Mouse (Mus musculus): ENCODE results near the gene Dis3l. TPM values are rescaled to one million over a fixed set of nuclear protein-coding genes. Genes with fewer than 3 reads are reported as not detected.

Gene Dis3l
- 22.9 and 23.4 TPM in 2 replicates for polyA plus RNA-seq (2014; fragmentation: Nextera tagmentation; extraction: Ambion mirVana)

DNA sequence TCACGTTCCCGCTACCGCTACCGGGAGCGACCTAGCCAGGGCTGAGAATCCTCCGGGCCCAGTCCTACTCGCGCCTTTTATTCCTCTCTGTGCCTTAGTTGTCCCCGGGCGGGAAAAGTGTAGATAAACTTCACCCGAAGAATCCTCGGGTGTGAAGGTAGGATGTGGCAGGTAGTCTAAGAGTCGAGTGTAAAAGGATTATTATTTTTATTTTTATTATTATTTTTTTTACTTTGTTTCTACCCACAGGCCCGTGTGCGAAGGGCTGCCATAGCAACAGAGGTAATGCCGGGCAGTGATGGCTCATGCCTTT is at the start of gene Dis3l:
TSS of gene Dis3l (minus strand) at position 35 of the 313 bp plus-strand sequence.
- H3K4me3 ChIP-seq (ENCODE audit: low read depth, low read length): peak within 1 kb of the TSS; percentile 67
- 11% methylated on average over 16 of the region's 16 CpGs for WGBS
- H3K4me2 ChIP-seq (replicated peaks; ENCODE audit: low read depth, low read length): peak within 1 kb of the TSS; percentile 80
- peak within 1 kb of the TSS; percentile 99 for H3K9ac ChIP-seq (replicated peaks; ENCODE audit: low read depth, low read length)
- H3K36me3 ChIP-seq (ENCODE audit: control insufficient read depth, insufficient read depth, low read length): peaks cover 8% of the 10 kb centered on the region; the same call in 1 of the 2 replicates
- H3K9me3 ChIP-seq (ENCODE audit: control insufficient read depth, low read depth, low read length): no peaks in the 10 kb centered on the region
- ATAC-seq (ENCODE audit: insufficient number of reproducible peaks, insufficient read depth, low FRiP score, low read depth): no peak
- H3K4me1 ChIP-seq (ENCODE audit: control insufficient read depth, insufficient read depth, low read length): peaks cover 6% of the 10 kb centered on the region; the same call in 1 of the 2 replicates
- peak within 1 kb of the TSS; percentile 100 for H3K27ac ChIP-seq (ENCODE audit: low read length)
- no peaks in the 10 kb centered on the region for H3K27me3 ChIP-seq (ENCODE audit: control insufficient read depth, insufficient read depth, low read length)

DNA sequence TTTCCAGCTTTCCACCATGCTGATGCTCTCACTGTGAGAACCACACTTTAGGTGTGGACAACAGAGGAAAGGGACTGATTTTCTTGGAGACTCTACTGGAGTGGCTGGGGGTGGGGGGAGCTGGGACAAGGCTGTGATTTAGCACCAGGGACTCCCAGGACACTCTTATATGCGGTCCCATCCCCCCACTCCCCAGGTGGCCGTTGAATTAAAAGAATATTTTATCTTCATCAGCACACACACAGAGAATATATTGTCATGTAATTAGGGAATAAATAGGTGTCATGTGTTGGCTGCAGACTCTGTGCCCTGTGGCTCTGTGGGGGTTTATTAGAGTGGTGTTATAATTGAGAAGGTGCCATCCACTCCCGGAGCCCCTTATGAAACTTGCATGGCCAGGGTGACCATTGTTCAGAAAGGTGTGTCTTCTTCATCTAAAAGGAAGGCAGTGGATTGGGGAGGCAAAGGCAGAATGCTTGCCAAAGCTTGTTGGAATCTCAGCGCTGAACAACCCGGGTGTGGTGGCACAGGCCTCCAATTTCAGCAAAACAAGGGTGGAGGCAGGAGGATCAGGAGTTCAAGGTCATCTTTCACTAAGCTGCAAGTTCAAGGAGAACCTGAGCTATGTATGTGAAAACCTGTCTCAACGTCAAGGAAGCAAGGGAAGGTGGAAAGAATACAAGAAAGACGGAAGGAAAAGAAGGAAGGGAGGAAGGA is 48.6 kb upstream of the Dis3l start:
- no peak overlapping the region for H3K4me2 ChIP-seq (replicated peaks; ENCODE audit: low read depth, low read length)
- H3K9me3 ChIP-seq (ENCODE audit: control insufficient read depth, low read depth, low read length): no peaks in the 10 kb centered on the region
- ATAC-seq (ENCODE audit: insufficient number of reproducible peaks, insufficient read depth, low FRiP score, low read depth): no peak
- no peaks in the 10 kb centered on the region for H3K36me3 ChIP-seq (ENCODE audit: control insufficient read depth, insufficient read depth, low read length)
- H3K4me1 ChIP-seq (ENCODE audit: control insufficient read depth, insufficient read depth, low read length): peaks cover 12% of the 10 kb centered on the region; the same call in 1 of the 2 replicates
- no peak overlapping the region for H3K4me3 ChIP-seq (ENCODE audit: low read depth, low read length)
- H3K27me3 ChIP-seq (ENCODE audit: control insufficient read depth, insufficient read depth, low read length): peaks cover 21% of the 10 kb centered on the region
- WGBS: 66% methylated on average over 7 of the region's 7 CpGs
- no peak overlapping the region for H3K27ac ChIP-seq (ENCODE audit: low read length)
- H3K9ac ChIP-seq (replicated peaks; ENCODE audit: low read depth, low read length): no peak overlapping the region

DNA sequence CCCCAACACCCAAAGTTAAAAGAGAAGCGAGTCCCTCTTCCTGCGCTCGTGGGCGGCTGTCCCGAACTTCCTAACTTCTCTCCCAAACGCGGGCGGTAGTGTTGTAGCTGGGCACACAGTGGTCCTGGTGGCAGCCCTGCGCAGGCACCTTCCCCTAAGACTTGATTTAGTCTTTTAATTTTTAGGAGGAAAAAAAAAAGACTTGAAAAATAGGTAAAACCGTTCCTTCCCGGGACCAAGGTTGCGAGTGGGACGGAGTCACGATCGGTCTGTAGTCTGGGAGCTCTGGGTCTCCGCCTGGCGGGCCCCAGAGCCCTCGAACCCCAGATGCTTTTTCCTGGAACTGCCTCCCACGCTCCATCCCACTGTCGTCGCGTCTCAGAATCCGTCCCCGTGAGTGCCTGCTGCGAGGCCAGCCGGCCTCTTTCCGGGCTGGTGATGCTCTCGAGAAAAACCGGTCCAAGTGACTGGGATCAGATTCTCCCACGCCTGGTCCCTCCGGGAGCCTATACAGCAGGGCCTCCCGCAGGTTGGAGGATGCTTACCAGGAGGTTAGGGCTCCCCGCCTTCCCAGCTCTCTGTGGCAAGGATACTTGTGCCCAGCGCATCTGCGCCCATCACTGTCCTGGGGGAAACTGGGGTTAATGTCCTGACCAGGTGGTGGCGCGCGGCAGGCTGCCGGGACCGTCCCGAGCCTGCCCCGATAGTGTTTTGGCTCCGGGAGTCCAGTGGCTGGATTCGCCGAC is 45.6 kb upstream of the Dis3l start:
- Histone ChIP-seq H3K4me1 (ENCODE audit: control insufficient read depth, insufficient read depth, low read length) (peaks cover 12% of the 10 kb centered on the region; the same call in 1 of the 2 replicates), H3K9ac (replicated peaks; ENCODE audit: low read depth, low read length) (peak overlapping the region; percentile 8; the same call in 1 of the 2 replicates), H3K9me3 (ENCODE audit: control insufficient read depth, low read depth, low read length) (no peaks in the 10 kb centered on the region), H3K36me3 (ENCODE audit: control insufficient read depth, insufficient read depth, low read length) (no peaks in the 10 kb centered on the region), H3K4me3 (ENCODE audit: low read depth, low read length) (peak overlapping the region; percentile 54), H3K27me3 (ENCODE audit: control insufficient read depth, insufficient read depth, low read length) (peaks cover 25% of the 10 kb centered on the region), H3K27ac (ENCODE audit: low read length) (no peak overlapping the region), H3K4me2 (replicated peaks; ENCODE audit: low read depth, low read length) (peak overlapping the region; percentile 100)
- ATAC-seq (ENCODE audit: insufficient number of reproducible peaks, insufficient read depth, low FRiP score, low read depth): no peak
- under 1% methylated on average over 45 of the region's 45 CpGs for WGBS

DNA sequence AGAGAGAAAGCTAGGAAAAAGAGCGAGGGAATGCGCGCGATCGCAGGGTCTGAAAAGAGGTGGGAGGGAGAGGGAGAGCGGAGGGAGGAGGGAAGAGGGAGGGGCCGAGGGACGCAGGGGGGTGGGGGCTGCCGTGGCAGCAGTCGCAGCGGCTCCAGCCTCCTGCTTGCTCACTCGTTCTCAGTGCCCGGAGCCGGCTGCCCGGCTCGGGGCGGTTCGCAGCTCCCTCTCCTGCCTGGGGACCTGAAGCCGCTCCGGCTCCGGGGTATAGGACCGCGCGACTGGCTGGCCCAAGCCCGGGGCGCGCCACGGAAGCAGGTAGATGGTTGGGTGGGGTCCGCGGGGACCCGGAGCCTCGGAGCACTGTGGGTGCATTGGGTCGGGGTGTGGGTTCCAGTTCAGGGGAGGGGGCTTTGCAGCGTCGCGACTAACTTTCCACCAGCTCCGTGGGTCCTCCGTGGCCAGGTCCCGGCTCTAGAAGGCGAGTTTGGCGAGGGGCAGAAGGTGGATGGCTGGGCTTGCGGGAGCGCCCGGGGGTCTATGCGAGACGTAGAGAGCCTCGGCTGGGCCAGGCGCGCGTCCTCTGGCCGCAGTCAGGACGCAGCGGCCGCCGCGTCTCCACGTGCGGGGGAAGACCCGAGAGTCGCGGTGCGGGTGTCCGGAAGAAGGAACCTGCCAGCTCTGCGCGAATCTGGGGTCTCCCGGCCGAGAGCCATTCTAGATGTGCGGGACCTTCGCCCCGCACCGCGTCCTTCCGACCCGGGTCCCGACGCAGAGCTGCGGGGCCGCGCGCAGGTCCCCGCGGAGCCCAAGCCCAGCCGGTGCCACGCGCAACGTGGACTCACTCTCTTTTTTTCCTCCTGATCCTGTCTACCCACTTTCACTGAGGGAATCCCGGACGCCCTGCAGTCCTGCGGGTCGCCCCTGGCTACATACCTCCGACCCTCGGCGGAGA is 44.7 kb upstream of the Dis3l start, which contains the start of gene Megf11:
TSS of gene Megf11 (plus strand) at position 116 of the 955 bp plus-strand sequence.
- Histone ChIP-seq H3K9me3 (ENCODE audit: control insufficient read depth, low read depth, low read length) (no peaks in the 10 kb centered on the region), H3K9ac (replicated peaks; ENCODE audit: low read depth, low read length) (peak within 1 kb of the TSS; percentile 14; the same call in 1 of the 2 replicates), H3K4me1 (ENCODE audit: control insufficient read depth, insufficient read depth, low read length) (peaks cover 12% of the 10 kb centered on the region; the same call in 1 of the 2 replicates), H3K27ac (ENCODE audit: low read length) (no peak within 1 kb of the TSS), H3K4me3 (ENCODE audit: low read depth, low read length) (peak within 1 kb of the TSS; percentile 54), H3K36me3 (ENCODE audit: control insufficient read depth, insufficient read depth, low read length) (no peaks in the 10 kb centered on the region), H3K27me3 (ENCODE audit: control insufficient read depth, insufficient read depth, low read length) (peaks cover 25% of the 10 kb centered on the region), H3K4me2 (replicated peaks; ENCODE audit: low read depth, low read length) (peak within 1 kb of the TSS; percentile 100)
- ATAC-seq (ENCODE audit: insufficient number of reproducible peaks, insufficient read depth, low FRiP score, low read depth): peak; percentile 57; the same call in 1 of the 2 replicates
- WGBS: under 1% methylated on average over 77 of the region's 93 CpGs

DNA sequence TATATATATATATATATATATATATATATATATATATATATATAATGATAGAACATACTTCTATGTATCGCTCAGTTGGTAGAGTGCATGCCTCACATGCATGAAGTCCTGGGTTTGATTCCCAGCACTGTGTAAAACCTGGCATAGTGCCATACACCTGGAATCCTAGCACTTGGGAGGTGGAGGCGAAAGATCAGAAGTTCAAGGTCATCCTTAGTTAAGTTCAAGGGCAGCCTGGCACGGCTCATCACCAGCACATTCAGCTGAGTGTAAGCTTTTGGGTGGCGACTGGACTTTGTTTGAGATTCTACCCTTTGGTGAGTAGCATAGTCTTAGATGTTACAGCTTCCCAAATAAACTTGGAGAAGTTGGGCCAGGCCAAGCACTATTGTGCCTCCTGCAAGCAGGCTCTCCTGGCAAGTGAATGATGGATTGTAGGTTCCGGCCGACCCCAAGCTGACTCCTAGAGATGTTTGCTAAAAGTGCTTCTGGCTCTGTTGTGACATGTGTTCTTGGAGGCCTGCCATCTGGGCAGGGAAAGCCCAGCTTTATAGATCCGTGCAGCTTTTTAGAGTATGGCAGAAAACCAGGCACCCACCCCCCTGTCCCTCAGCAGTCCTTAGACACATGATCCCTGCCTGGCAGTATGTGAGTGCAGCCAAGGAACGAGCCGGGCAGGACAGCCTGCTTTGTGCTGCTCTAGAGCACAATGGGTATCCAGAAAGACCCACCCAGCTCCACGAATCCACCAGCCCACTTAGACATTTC is 42.1 kb upstream of the Dis3l start:
- peak; percentile 50; the same call in 1 of the 2 replicates for ATAC-seq (ENCODE audit: insufficient number of reproducible peaks, insufficient read depth, low FRiP score, low read depth)
- WGBS: 34% methylated on average over 10 of the region's 10 CpGs
- H3K4me3 ChIP-seq (ENCODE audit: low read depth, low read length): no peak overlapping the region
- H3K27ac ChIP-seq (ENCODE audit: low read length): no peak overlapping the region
- no peak overlapping the region for H3K4me2 ChIP-seq (replicated peaks; ENCODE audit: low read depth, low read length)
- H3K36me3 ChIP-seq (ENCODE audit: control insufficient read depth, insufficient read depth, low read length): no peaks in the 10 kb centered on the region
- H3K27me3 ChIP-seq (ENCODE audit: control insufficient read depth, insufficient read depth, low read length): peaks cover 25% of the 10 kb centered on the region
- H3K9me3 ChIP-seq (ENCODE audit: control insufficient read depth, low read depth, low read length): no peaks in the 10 kb centered on the region; the same call in 1 of the 2 replicates
- peaks cover 12% of the 10 kb centered on the region; the same call in 1 of the 2 replicates for H3K4me1 ChIP-seq (ENCODE audit: control insufficient read depth, insufficient read depth, low read length)
- no peak overlapping the region for H3K9ac ChIP-seq (replicated peaks; ENCODE audit: low read depth, low read length)

DNA sequence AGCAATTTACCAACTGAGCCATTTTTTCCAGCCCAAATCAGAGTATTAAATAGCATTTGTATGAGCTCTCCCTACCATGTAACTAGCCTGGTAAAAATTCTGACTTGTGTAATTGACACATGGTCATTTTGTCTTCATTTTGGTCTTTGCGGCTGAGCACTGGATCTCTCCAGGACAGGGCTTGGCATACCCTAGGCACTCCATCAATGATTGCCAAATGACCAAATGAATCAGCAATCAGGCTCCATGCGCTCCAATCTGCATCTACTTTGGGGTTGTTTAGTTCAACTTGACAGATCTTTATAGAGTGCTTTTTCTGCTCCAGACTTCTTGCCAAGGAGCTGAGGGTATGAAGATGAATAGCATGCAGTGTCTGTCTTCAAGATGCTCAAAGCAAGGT is 35.3 kb upstream of the Dis3l start:
- Histone ChIP-seq H3K27ac (ENCODE audit: low read length) (no peak overlapping the region), H3K4me1 (ENCODE audit: control insufficient read depth, insufficient read depth, low read length) (no peaks in the 10 kb centered on the region), H3K4me2 (replicated peaks; ENCODE audit: low read depth, low read length) (no peak overlapping the region), H3K9me3 (ENCODE audit: control insufficient read depth, low read depth, low read length) (no peaks in the 10 kb centered on the region; the same call in 1 of the 2 replicates), H3K27me3 (ENCODE audit: control insufficient read depth, insufficient read depth, low read length) (no peaks in the 10 kb centered on the region), H3K9ac (replicated peaks; ENCODE audit: low read depth, low read length) (no peak overlapping the region), H3K36me3 (ENCODE audit: control insufficient read depth, insufficient read depth, low read length) (no peaks in the 10 kb centered on the region), H3K4me3 (ENCODE audit: low read depth, low read length) (no peak overlapping the region)
- ATAC-seq (ENCODE audit: insufficient number of reproducible peaks, insufficient read depth, low FRiP score, low read depth): no peak
- 64% methylated on average over 2 of the region's 2 CpGs for WGBS

DNA sequence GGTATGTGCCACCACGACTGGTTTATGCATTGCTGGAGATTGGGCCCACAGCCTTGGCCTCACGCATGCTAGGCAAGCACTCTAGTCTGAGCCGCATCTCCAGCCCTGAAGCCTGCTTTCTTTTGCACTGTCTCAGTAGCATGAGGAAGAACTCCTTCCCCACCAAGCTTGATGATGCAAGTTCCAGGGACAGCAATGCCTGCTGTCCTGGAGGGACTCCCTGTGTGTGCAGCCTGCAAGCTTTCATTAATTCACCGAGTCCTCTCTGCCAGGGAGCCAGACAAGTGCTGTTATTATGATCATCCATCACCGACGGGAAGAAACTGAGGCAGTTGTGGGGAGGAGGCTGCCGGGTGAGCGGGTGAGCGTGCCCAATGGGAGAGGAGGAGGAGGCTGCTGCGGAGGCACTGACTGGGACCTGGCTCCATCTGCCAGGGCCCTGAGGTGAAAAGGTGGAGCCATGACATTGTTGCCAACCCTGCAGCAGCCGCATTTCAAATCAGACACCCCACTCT is 30.3 kb upstream of the Dis3l start:
- no peak for ATAC-seq (ENCODE audit: insufficient number of reproducible peaks, insufficient read depth, low FRiP score, low read depth)
- no peaks in the 10 kb centered on the region for H3K4me1 ChIP-seq (ENCODE audit: control insufficient read depth, insufficient read depth, low read length)
- no peak overlapping the region for H3K27ac ChIP-seq (ENCODE audit: low read length)
- H3K9ac ChIP-seq (replicated peaks; ENCODE audit: low read depth, low read length): no peak overlapping the region
- no peaks in the 10 kb centered on the region for H3K36me3 ChIP-seq (ENCODE audit: control insufficient read depth, insufficient read depth, low read length)
- no peak overlapping the region for H3K4me3 ChIP-seq (ENCODE audit: low read depth, low read length)
- no peak overlapping the region for H3K4me2 ChIP-seq (replicated peaks; ENCODE audit: low read depth, low read length)
- 43% methylated on average over 11 of the region's 11 CpGs for WGBS
- H3K9me3 ChIP-seq (ENCODE audit: control insufficient read depth, low read depth, low read length): no peaks in the 10 kb centered on the region
- H3K27me3 ChIP-seq (ENCODE audit: control insufficient read depth, insufficient read depth, low read length): no peaks in the 10 kb centered on the region

All from stomach, embryonic 14.5 days (tissue).